Mouse (Mus musculus) left cerebral cortex, adult 18-20 months (tissue): ENCODE measurements at regions not wholly inside any gene's neighbourhood (a gene's known extent, or its start where the extent isn't known, plus 50 kb on each side); places are given as distances from the start of the nearest gene placed in this dataset.

ENCODE experiments used
- DNase-seq, 2 experiments: peaks; one replicate each; pipeline ENCODE4 v3.0.0; 2021 to 2022; ENCODE audit warnings: low spot score in 2 of 2, mixed read lengths in 1 of 2

DNA sequence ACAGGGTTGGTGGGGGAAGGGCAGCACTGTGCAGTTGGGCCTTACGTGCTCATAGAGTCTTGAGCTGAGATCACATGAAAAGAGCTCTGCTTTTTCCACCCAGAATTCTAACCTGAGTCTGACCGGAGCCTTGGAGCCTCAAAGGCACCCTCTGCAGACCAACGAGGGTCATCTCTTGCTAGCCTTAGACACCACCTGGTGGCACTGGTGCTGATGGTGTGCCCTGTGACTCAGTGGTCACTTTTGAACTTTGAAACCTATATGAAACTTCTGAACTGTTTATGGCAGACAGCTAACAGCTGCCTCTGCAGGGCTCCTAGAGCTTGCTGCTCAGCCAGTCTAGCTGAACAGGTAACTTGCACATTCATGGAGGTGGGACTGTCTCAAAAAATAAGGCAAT, 118.5 kb downstream of the Zfp706 start:
- DNase-seq: no peak

DNA sequence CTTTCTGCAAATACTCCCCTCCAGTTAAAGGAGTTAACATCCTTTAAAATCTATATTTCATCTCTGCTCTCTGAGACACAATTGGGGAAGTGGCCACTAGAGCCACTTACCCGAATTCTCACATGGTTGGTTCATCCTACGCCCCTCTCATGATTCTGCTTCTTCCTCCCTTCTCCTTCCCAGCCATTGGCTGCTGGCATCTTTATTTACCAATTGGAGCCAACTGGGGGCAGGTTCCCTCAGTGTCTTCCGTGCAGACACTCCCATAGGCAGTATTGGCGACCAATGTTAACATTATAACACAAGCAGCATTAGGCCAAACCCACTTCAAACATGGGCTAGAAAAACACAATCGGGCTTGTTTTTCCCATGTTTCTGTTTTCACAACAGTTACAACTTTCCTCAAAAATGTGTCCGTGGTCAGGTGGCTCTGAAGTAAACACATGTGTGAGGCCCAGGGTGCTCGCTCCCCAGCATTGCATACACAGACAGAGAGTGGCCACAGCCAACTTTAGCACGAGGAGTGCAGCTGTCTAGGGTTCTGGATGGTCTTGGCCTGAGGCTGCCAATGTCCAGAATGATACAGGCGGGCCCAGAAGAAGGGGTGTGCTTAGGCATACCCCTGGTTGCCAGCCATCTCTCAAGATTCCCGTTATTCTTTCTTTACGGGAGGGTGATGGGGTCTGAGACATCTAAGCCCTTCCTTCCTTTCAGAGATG, 119.1 kb downstream of the Zfp706 start:
- DNase-seq: no peak

DNA sequence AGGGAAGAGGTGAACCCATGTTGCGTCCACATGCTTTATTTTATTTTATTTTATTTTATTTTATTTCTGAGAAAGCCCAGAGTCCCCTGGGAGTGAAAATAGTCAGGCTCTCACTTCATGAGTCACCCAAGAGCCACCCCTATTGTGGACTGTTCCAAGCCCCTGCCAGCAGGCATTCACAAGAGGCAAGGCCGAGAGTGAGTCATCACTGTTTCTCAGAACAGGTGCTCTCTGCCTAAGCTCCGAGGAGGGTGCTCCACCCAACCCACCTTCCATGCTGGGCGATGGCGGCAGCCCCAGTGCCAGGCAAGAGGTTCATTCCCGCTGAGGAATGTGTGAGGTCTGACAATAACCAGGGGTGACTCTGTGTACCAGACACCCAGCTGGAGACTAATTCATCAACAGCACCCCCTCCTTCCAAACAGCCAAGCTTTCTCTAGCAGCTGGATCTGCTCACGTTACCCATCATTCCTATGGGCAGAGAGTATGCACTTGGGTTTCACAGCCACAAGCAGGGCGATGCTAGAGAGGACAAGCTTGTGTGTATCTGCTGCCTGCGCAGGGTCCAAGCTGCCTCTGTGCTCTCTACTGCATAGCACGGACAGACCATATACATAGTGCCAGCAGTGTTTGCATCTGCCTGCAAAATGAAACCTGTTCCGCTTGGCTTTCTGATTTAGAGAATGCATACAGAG, 122.8 kb downstream of the Zfp706 start:
- DNase-seq: peak; percentile 51 to 55

- no peak for DNase-seq
Observed at GRCm38 (mm10) chr15:36884074-36884473, 123.5 kb downstream of the Zfp706 start.

DNA sequence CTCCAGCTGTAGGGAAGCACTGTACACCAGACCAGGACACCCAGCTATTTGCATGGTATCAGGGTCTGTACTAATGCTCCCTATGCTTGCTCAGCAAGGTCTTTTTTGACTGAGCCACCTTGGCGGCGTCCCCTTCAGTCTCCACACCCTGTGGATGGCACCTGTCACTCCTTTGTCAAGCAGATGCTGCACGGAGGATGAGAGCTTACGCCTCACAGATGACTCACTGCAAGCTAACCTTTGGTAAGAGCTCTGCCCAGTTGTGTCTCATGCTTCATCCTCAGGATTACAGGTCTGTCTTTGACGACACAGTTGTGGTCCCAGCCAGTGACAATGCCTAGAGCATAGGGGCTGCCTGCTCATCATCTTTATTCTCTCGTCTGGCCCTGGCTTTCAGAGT, 124.4 kb downstream of the Zfp706 start:
- DNase-seq: no peak

DNA sequence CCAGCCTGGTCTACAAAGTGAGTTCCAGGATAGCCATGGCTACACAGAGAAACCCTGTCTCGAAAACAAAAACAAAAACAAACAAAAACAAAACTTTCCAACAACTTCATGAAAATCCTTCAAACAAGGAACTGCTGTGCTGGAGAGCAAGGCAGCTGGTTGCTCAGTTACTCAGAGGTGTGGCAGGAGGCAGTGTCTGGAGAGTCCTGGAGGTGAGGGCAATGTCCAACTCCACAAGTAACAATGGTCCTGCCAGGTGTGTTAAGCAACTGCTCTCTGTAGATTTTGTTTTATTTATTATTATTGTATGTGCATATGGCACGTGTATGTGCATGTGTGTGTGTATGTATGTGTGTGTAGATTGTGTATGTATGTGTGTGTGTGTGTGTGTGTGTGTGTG, 126.0 kb downstream of the Zfp706 start:
- no peak for DNase-seq

DNA sequence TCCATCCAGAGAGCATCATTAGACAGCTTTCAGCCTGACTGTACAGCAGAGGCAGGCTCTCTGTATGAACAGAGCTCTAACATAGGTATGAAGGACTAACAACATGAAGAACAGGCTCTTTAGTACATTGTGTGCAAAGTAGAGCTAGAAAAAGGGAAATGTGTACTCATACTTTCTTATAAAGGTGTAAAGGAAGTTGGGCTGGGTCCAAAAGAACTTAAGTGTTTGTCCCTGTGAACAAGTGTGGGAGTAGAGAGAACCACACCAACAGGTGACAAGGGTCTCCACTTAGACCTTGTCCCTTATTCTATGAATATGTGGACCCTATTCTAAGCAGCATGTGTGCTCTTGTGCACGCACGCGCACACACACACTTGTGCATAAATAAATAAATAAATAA, 127.0 kb downstream of the Zfp706 start:
- DNase-seq: no peak

DNA sequence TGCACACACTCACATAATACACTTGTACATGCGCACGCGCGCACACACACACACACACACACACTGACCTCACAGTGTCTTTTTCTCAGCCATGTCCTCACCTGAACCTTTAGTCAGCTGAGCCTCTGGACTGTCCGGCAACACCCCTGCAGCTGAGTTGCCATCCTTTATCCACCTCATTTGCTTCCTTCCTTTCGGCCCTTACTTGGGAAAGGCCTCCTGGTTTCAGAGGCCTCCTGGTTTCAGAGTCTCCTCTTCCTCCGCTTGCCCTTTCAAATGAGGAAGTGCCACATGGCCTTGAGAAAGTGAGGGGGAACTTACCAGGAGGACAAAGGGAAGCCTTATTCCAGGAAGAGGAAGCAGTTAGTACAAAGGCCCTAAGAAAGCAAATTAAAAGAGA, 128.0 kb downstream of the Zfp706 start:
- DNase-seq: no peak

GRCm38 (mm10) chr15:36878960-36879359, 128.6 kb downstream of the Zfp706 start:
- DNase-seq: no peak

DNA sequence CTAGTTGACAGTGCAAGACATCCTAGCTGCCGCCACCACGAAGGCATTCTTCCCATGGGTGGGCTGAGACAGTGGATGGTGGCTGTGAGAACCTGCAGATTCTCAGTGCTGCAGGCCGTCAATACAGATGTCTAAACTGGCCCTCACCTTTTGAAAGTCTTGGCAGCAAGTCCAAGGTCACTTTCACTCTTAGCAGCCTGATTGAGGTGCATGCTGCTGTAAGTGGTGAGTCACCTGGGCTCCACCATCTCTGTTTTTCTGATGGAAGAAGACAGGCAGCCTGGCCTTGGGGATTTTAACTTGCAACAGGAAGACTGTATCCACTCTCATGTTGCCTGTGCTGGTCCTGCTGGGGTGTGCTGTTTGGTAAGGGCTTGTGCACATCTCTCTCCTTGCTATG, 129.3 kb downstream of the Zfp706 start:
- DNase-seq: no peak

DNA sequence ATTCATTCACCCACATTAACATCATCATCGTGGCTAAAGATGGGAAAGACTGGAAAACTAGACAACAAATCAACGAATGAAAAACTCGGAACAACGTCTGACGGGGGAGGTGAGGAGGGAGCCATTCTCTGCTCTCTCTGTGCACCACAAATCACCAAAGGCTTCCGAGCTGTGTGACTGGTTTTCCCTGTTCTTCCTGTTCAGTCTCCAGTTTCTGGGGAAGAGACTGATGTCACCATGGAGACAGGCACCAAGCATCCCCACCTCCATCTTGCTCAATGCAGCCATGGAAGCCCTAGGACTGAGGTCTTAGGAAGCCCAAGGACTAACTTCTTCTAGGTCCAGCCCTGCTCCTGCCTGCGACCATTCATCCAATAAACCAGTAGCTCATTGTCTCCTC, 130.1 kb downstream of the Zfp706 start:
- no peak for DNase-seq

DNA sequence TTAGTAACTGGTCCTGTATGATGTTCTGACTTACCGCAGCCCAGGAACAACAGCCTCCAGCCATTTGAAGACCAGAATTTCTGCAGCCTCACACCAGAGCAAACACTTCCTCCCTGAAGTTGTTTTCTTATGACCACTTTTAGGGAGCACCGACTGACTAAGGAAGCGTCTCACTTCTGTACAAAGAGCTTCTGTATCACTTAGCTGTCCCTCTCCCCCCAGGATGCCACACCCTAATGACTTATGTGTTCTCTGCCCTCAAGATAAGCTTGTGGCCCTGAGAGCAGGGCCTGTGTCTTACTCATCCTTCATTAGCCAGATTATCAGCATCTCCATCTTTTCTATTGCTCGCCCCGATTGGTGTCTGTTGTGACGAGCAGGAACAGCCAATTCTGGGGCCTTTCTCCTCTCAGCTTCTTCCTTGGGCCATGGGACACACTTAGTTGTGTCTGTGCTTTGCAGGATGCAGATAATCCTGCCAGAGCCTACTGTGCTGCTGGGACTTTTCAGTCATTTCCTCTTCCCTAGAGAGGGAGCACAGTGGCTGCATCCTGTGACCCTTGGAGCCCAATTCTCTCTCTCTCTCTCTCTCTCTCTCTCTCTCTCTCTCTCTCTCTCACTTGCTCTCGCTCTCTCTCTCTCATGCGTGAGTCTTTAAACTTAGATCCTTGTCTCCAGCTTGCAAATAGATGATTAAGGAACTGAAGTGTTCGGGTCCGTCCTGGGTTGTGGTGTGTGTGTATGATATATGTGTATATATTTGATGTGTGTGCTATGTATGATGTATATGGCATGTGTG, 131.4 kb downstream of the Zfp706 start:
- DNase-seq: no peak

- DNase-seq: no peak
Observed at GRCm38 (mm10) chr15:36874555-36874954, 133.0 kb downstream of the Zfp706 start.

GRCm38 (mm10) chr15:36873884-36874243, 133.7 kb downstream of the Zfp706 start:
- DNase-seq: no peak

GRCm38 (mm10) chr15:36873058-36873883, 134.3 kb downstream of the Zfp706 start:
- DNase-seq: no peak

DNA sequence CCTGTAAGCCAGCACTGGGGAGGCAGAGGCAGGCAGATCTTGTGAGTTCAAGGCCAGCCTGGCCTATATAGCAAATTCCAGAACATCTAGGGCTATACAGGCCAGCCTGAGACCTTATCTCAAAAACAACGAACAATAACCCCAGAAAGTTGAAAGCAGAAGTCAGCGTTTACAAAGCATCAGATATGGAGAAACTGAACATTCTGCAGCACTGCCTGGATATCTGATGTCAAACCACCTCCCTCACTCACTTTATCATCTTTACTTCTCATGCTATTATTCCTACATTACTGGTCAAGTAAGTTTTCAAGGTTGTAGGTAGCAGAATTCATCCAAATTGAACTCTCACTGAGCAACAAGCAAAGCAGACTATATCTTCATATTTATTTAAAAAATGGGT, 135.0 kb downstream of the Zfp706 start:
- DNase-seq: no peak

DNA sequence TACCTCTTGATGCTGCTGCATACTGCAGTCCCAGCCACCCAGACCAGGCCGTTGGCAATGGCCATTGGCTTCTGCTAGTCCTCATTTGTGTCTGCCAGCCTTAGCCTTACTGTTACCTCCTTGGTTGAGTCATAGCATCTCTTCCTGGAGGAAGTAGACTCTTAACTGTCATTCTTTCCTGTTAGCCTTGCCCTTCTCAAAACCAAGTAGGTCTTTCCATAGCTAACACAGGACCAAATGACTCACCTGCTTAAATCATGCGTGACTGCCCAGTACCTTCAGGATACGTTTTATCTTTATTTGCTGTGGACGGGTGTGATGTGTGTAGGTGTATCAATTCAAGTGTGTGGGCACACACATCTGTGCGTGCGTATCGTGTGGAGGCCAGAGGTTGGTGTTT, 136.9 kb downstream of the Zfp706 start:
- no peak for DNase-seq

DNA sequence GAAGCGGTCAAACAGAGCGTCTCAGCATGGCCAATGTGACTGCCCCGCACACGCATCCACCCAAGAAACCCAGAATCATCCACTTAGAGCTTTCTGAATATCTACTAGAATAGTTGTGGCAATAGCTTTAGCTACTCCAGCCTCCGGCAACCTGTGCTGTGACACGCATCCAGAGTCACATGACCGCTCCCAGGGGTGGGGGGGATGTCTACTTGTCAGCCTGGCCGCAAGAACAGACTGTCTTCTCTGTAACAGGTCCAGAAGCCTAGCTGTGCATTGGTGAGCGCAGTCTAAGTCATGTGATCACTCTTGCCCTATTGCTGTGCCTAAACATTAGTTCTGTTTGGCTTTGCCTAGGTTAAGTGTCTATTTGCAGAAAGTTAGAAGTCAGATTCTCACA, 137.5 kb downstream of the Zfp706 start:
- no peak for DNase-seq

GRCm38 (mm10) chr15:36866088-36866487, 141.5 kb downstream of the Zfp706 start:
- DNase-seq: no peak

DNA sequence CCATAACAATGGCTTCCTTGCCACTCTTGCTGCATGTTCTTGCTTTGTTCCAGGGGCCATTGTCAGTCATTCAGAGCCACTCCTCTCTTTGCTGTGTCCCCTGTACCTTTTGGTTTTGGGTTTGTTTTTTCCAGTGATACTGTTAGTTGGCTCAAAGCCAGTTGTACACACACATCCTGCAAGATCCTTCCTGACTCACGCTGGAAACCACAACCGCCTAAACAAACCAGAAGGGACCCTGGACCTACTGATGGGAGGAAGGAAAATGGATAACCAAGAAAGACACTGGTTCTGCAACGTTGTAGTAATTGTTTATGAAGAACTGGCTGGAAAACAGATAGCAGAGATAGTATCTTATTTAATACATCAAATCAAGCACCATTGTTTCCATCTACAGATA, 142.2 kb downstream of the Zfp706 start:
- DNase-seq: no peak

- DNase-seq: no peak
Observed at GRCm38 (mm10) chr15:36864046-36864445, 143.5 kb downstream of the Zfp706 start.
